In the genomic region with DNA sequence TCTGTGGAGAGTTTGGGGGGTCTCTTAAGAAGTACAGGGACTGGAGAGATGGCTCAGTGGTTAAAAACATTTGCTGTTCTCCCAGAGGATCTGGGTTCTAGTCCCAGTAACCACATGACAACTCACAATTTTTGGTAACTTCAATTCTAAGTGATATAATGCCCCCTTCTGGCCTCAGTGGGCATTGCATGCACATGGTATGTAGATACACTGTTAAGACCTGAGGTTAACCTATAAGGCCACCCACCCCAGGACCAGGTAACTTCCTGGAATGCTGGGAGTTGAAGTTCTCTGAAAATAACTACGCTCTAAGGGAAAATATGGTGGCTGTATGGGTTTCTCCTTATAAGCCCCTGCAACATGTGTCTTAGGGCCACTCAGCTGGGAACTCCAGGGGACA, we compare ENCODE assay signal across 9 mouse cellular contexts. TPM values are rescaled to one million over a fixed set of nuclear protein-coding genes. Genes with fewer than 3 reads are reported as not detected.
DNase-seq lines count a peak whose midpoint lies in the region; ATAC-seq and TF ChIP-seq lines count a peak whose summit lies in the region.
"Had no signal": no experiment of that assay in that cellular context is flagged by ENCODE, and none has a peak within 500 bp of the region (broad histone marks: within the 10 kb centered on the region; RNA-seq: fewer than 3 reads in every experiment).

No protein-coding gene starts in this region.

- TF ChIP-seq CTCF in kidney, adult 2 months (conservative IDR thresholded peaks at IDR 0.05; ENCODE audit: insufficient read depth, insufficient read length, low read depth, low read length) = peak; percentile 36
- TF ChIP-seq CTCF in E14TG2a.4 (conservative IDR thresholded peaks at IDR 0.05; ENCODE audit: low read length) = peak; percentile 72

- no peaks in the 10 kb centered on the region for H3K4me1 ChIP-seq in kidney, adult 2 months (ENCODE audit: control insufficient read depth, insufficient read depth, low read length)
- 0 out of 2 replicates have a peak, but pooled peaks cover 4% of the 10 kb centered on the region for H3K4me1 ChIP-seq in kidney, embryonic 14.5 days (ENCODE audit: control insufficient read depth, insufficient read depth, low read length)
- peaks cover 22% of the 10 kb centered on the region for H3K4me1 ChIP-seq in E14TG2a.4 (replicated peaks; ENCODE audit: low read depth, low read length)

- no peaks in the 10 kb centered on the region for H3K36me3 ChIP-seq in kidney, adult 2 months (ENCODE audit: control insufficient read depth, insufficient read depth, low read length)
- H3K36me3 ChIP-seq in kidney, embryonic 14.5 days (ENCODE audit: control insufficient read depth, insufficient read depth, low read length) = no peaks in the 10 kb centered on the region
- H3K36me3 ChIP-seq in E14TG2a.4 (ENCODE audit: insufficient read depth, low read length) = 0 out of 2 replicates have a peak, but pooled peaks cover 3% of the 10 kb centered on the region

- WGBS in kidney, adult 2 months = 97% methylated on average over 1 of the region's 1 CpGs
- 97% methylated on average over 1 of the region's 1 CpGs for WGBS in kidney, embryonic 14.5 days

- H3K9me3 ChIP-seq in kidney, embryonic 14.5 days (ENCODE audit: control insufficient read depth, low read length) = no peaks in the 10 kb centered on the region
- no peaks in the 10 kb centered on the region for H3K9me3 ChIP-seq in E14TG2a.4 (ENCODE audit: low read length)

- no peak for ATAC-seq in CD4-positive, CD25-positive, alpha-beta regulatory T cell, adult 4 months
- ATAC-seq in kidney, embryonic 14.5 days (ENCODE audit: low FRiP score, low TSS enrichment) = no peak
- ATAC-seq: midbrain, embryonic 16.5 days had no signal

- intact Hi-C loops in heart, postnatal 10 days (cut with DNase I) = loop anchor here (2.0 kb wide), 1 partner anchor 22 kb away; no protein-coding TSS in a partner anchor

- no peak overlapping the region for H3K4me3 ChIP-seq in kidney, adult 2 months (ENCODE audit: insufficient read depth, low read depth, low read length)
- no peak overlapping the region for H3K4me3 ChIP-seq in kidney, embryonic 14.5 days (ENCODE audit: low read length)
- no peak overlapping the region for H3K4me3 ChIP-seq in E14TG2a.4 (replicated peaks; ENCODE audit: low read length)

- no peak overlapping the region for H3K4me2 ChIP-seq in kidney, embryonic 14.5 days (replicated peaks; ENCODE audit: low read depth, low read length)

- no peak overlapping the region for H3K9ac ChIP-seq in kidney, embryonic 14.5 days (ENCODE audit: low read depth, low read length)

- TF ChIP-seq POLR2A in kidney, adult 2 months (IDR thresholded peaks at IDR 0.05; ENCODE audit: low read depth, low read length) = no peak

- H3K27ac ChIP-seq in kidney, adult 2 months (ENCODE audit: insufficient read depth, low read depth, low read length) = no peak overlapping the region
- no peak overlapping the region for H3K27ac ChIP-seq in kidney, embryonic 14.5 days (ENCODE audit: low read depth, low read length)

- H3K27me3 ChIP-seq in kidney, adult 2 months (replicated peaks; ENCODE audit: control insufficient read depth, insufficient read depth, low read length) = no peaks in the 10 kb centered on the region
- H3K27me3 ChIP-seq in kidney, embryonic 14.5 days (ENCODE audit: control insufficient read depth, insufficient read depth, low read length) = no peaks in the 10 kb centered on the region
- H3K27me3 ChIP-seq in E14TG2a.4 (ENCODE audit: insufficient read depth, low read length) = no peaks in the 10 kb centered on the region

- peak; percentile 61 for DNase-seq in CD4-positive, CD25-positive, alpha-beta regulatory T cell, adult 2 months (ENCODE audit: low read depth, low spot score)
- peak; percentile 46 for DNase-seq in kidney, adult 2 months
- peak; percentile 41 to 74 for DNase-seq in kidney, postnatal 36 days
- no peak for DNase-seq in left cerebral cortex, adult 11 months (ENCODE audit: low spot score)
- no peak for DNase-seq in heart, postnatal 10 days

RNA-seq across cellular contexts. Expression of a gene that starts 3.0 kb away (rescaled TPM):
- 10 to 100 TPM; 10.9 to 18.1 TPM for polyA plus RNA-seq in CD4-positive, CD25-positive, alpha-beta regulatory T cell, adult 4 months (2017; shearing (Covaris generic))
- polyA plus RNA-seq in kidney, adult 2 months (2012; rRNA removed) = 20.1 and 23.6 TPM in 2 replicates
- polyA plus RNA-seq in kidney, embryonic 14.5 days (2014; fragmentation: Nextera tagmentation; extraction: Ambion mirVana) = 10.0 and 12.1 TPM in 2 replicates
- total RNA-seq in heart, postnatal 10 days (2021) = 1 to 10 TPM; 2.8 to 3.6 TPM

RNA-seq across cellular contexts. Expression of a gene that starts 24.2 kb away (rescaled TPM):
- polyA plus RNA-seq in CD4-positive, CD25-positive, alpha-beta regulatory T cell, adult 4 months (2017; shearing (Covaris generic)) = under 1 TPM; 0.39 to 0.77 TPM
- 68.9 and 74.1 TPM in 2 replicates for polyA plus RNA-seq in kidney, adult 2 months (2012; rRNA removed)
- 2.4 and 3.0 TPM in 2 replicates for polyA plus RNA-seq in kidney, embryonic 14.5 days (2014; fragmentation: Nextera tagmentation; extraction: Ambion mirVana)
- 1 to 10 TPM; 7.3 to 7.5 TPM for total RNA-seq in heart, postnatal 10 days (2021)

Comparison
In these comparisons a context has a peak if more than half of its experiments do, and no peak if none do; other contexts are left out.
1. RNA of a gene that starts 24.2 kb away (polyA plus RNA-seq): 68.9 to 74.1 TPM in kidney, adult 2 months; 2.4 to 3.0 TPM in kidney, embryonic 14.5 days and 0.39 to 0.77 TPM in CD4-positive, CD25-positive, alpha-beta regulatory T cell, adult 4 months; every median in the first group is over 10 times any median in the second.
2. DNase-seq: peak in CD4-positive, CD25-positive, alpha-beta regulatory T cell, adult 2 months (single experiment), kidney, adult 2 months (single experiment) and kidney, postnatal 36 days (2 of 2); none in left cerebral cortex, adult 11 months (single experiment) and heart, postnatal 10 days (0 of 2).